8 mouse cellular contexts compared by ENCODE assay signal in genomic region chr10:56227771-56228275, GRCm38 (mm10). TPM values are rescaled to one million over a fixed set of nuclear protein-coding genes. Genes with fewer than 3 reads are reported as not detected.
DNase-seq lines count a peak whose midpoint lies in the region; ATAC-seq and TF ChIP-seq lines count a peak whose summit lies in the region.

No protein-coding gene starts in this region.

- 0 out of 2 replicates have a peak overlapping the region, but pooled peaks have one; percentile 26 for H3K27ac ChIP-seq in kidney, postnatal 0 days
- no peak overlapping the region for H3K27ac ChIP-seq in intestine, embryonic 15.5 days
- H3K27ac ChIP-seq in neural tube, embryonic 13.5 days (replicated peaks): peak overlapping the region; percentile 91; the same call in 1 of the 2 replicates

- peak overlapping the region; percentile 38 for H3K4me3 ChIP-seq in kidney, postnatal 0 days (replicated peaks; ENCODE audit: low read depth, low read length)
- peak overlapping the region; percentile 55 for H3K4me3 ChIP-seq in intestine, embryonic 15.5 days (replicated peaks)
- H3K4me3 ChIP-seq in neural tube, embryonic 13.5 days: peak overlapping the region; percentile 52

- no peaks in the 10 kb centered on the region for H3K9me3 ChIP-seq in kidney, postnatal 0 days (replicated peaks; ENCODE audit: low read length)
- H3K9me3 ChIP-seq in intestine, embryonic 15.5 days: no peaks in the 10 kb centered on the region
- H3K9me3 ChIP-seq in neural tube, embryonic 13.5 days: no peaks in the 10 kb centered on the region

- no peak for DNase-seq in kidney, postnatal 0 days (ENCODE audit: low spot score)
- no peak for DNase-seq in kidney, adult 9 months
- DNase-seq in MN1 (ENCODE audit: low spot score): peak; percentile 66
- peak; percentile 12 for DNase-seq in embryo, embryonic 9.5 days (ENCODE audit: extremely low spot score)
- no peak for DNase-seq in urinary bladder, adult 2 months (ENCODE audit: low spot score)
- no peak for DNase-seq in right cerebral cortex, postnatal 25 days

- no peaks in the 10 kb centered on the region for H3K36me3 ChIP-seq in kidney, postnatal 0 days (ENCODE audit: insufficient read depth, low read length)
- H3K36me3 ChIP-seq in intestine, embryonic 15.5 days: no peaks in the 10 kb centered on the region
- H3K36me3 ChIP-seq in neural tube, embryonic 13.5 days: no peaks in the 10 kb centered on the region

- 0 out of 2 replicates have a peak overlapping the region, but pooled peaks have one; percentile 38 for H3K9ac ChIP-seq in kidney, postnatal 0 days (ENCODE audit: low read depth, low read length)
- no peak overlapping the region for H3K9ac ChIP-seq in intestine, embryonic 15.5 days
- H3K9ac ChIP-seq in neural tube, embryonic 13.5 days: peak overlapping the region; percentile 75

- 0 out of 2 replicates have a peak, but pooled peaks cover 5% of the 10 kb centered on the region for H3K4me1 ChIP-seq in kidney, postnatal 0 days (replicated peaks; ENCODE audit: insufficient read depth, low read length)
- H3K4me1 ChIP-seq in intestine, embryonic 15.5 days (replicated peaks): 0 out of 2 replicates have a peak, but pooled peaks cover 2% of the 10 kb centered on the region
- peaks cover 14% of the 10 kb centered on the region for H3K4me1 ChIP-seq in neural tube, embryonic 13.5 days (replicated peaks)

- ATAC-seq in kidney, postnatal 0 days (replicated peaks; ENCODE audit: low FRiP score, low read depth): no peak
- no peak for ATAC-seq in intestine, embryonic 15.5 days
- ATAC-seq in neural tube, embryonic 13.5 days (ENCODE audit: low read depth): no peak

- no peaks in the 10 kb centered on the region for H3K27me3 ChIP-seq in kidney, postnatal 0 days (ENCODE audit: insufficient read depth, low read length)
- H3K27me3 ChIP-seq in intestine, embryonic 15.5 days (replicated peaks): no peaks in the 10 kb centered on the region
- no peaks in the 10 kb centered on the region for H3K27me3 ChIP-seq in neural tube, embryonic 13.5 days

- H3K4me2 ChIP-seq in kidney, postnatal 0 days (ENCODE audit: low read length): peak overlapping the region; percentile 66
- peak overlapping the region; percentile 66 for H3K4me2 ChIP-seq in intestine, embryonic 15.5 days (replicated peaks)
- peak overlapping the region; percentile 60 for H3K4me2 ChIP-seq in neural tube, embryonic 13.5 days

- 67% methylated on average over 8 of the region's 8 CpGs for WGBS in kidney, postnatal 0 days
- 76% methylated on average over 8 of the region's 8 CpGs for WGBS in intestine, embryonic 15.5 days
- WGBS in neural tube, embryonic 13.5 days: 78% methylated on average over 8 of the region's 8 CpGs

- no peak for TF ChIP-seq CTCF in kidney, postnatal 0 days (IDR thresholded peaks at IDR 0.05; ENCODE audit: low read depth)

RNA-seq across cellular contexts. Expression of gene Tbc1d32, which starts 0.7 kb away (rescaled TPM):
- polyA plus RNA-seq in kidney, postnatal 0 days (2015; fragmentation: Nextera tagmentation; extraction: Ambion mirVana): 3.0 and 3.3 TPM in 2 replicates
- polyA plus RNA-seq in intestine, embryonic 15.5 days (2015; fragmentation: Nextera tagmentation; extraction: Ambion mirVana): 2.5 and 2.8 TPM in 2 replicates
- 2.3 and 2.8 TPM in 2 replicates for polyA plus RNA-seq in neural tube, embryonic 13.5 days (2015; fragmentation: Nextera tagmentation; extraction: Ambion mirVana)
- polyA plus RNA-seq in urinary bladder, adult 2 months (2012; rRNA removed): 4.3 and 4.4 TPM in 2 replicates

Comparison
In these comparisons a context has a peak if more than half of its experiments do, and no peak if none do; other contexts are left out.
1. DNase-seq: peak in MN1 (single experiment) and embryo, embryonic 9.5 days (single experiment); none in kidney, postnatal 0 days (single experiment), kidney, adult 9 months (single experiment), urinary bladder, adult 2 months (single experiment) and right cerebral cortex, postnatal 25 days (single experiment).
2. Peak in every context shown above with its lines, with median percentiles within 50 percentile points of each other: H3K4me2 ChIP-seq and H3K4me3 ChIP-seq.